Mouse (Mus musculus): ENCODE measurements around the gene Smc4. TPM values are rescaled to one million over a fixed set of nuclear protein-coding genes. Genes with fewer than 3 reads are reported as not detected.

Gene Smc4
- total RNA-seq, 1 experiment from 2014 or later: 470 TPM

DNA sequence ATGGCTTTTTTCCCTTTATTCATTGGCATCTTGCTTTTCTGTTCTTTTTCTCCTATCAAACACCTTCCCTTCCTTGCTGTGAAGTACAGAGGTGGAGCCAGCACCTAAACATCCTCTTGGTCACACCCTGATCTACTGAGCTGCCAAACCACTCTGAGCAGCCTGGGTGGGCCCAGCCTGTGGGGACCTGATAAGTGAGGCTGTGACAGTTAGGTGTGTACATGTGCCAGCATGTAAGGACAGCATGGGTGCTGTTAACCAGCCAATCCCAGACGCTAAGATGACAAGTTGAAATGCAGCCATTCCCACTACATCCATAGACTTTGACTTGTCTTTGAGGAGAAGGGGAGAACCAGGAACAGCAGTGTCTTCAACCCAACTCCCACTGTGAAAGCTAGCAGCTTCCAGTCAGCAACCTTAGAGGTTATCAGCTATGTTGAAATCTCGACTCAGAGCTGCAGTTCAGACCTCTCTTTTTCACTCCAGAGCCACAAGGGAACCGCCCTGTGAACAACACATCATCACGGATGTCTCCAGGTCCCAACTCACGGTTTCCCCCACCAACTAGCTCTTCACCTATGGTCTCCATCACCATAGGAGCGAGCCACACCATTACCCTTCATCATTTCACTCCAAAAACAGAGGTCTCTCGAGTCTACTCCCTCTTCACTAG, 50.4 kb downstream of the Smc4 start:
- ATAC-seq (replicated peaks in 1 of 2; ENCODE audit: insufficient read depth in 1 of 2, low FRiP score in 2 of 2, low TSS enrichment in 1 of 2, low read depth in 1 of 2, poor library complexity in 2 of 2, severe bottlenecking in 2 of 2): peak; percentile 53 to 77; a peak in 3 of 4 replicates

DNA sequence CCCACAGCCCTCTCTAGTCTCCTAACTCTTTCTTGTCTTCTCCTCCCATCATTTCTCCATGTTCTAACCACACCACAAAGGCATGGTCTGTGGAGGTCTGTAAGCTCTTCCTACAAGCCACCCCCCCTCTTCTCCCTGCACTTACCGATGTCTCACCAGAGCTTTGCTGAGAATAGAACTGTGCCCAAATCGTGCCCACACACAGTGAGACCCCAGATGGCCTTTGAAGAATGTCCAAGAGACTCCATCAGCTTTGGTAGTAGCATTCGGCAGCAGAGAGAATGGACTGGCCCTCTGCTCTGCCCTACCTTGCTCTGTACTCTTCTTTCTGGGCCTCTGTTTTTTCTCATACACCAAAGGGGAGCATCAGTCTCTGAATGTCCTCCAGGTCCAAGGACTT, 51.3 kb downstream of the Smc4 start:
- ATAC-seq (replicated peaks in 1 of 2; ENCODE audit: insufficient read depth in 1 of 2, low FRiP score in 2 of 2, low TSS enrichment in 1 of 2, low read depth in 1 of 2, poor library complexity in 2 of 2, severe bottlenecking in 2 of 2): no peak

DNA sequence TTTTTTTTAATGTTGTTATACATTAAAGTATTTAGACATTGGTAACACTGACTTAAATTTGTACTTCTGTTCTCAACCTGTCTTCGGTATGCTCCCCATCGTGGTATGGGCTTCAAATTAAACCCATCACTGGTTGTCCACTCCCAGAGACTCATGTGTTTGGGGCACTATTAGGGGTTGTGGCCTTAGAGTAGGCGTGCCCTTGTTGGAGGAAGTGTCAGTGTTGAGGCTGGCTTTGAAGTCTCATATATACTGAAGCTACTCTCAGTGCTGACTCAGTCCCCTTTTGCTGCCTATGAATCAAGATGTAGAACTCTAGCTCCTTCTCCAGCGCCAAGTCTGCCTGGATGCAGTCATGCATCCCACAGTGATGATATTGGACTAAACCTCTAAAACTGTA, 56.1 kb downstream of the Smc4 start:
- no peak for ATAC-seq (replicated peaks in 1 of 2; ENCODE audit: insufficient read depth in 1 of 2, low FRiP score in 2 of 2, low TSS enrichment in 1 of 2, low read depth in 1 of 2, poor library complexity in 2 of 2, severe bottlenecking in 2 of 2)

DNA sequence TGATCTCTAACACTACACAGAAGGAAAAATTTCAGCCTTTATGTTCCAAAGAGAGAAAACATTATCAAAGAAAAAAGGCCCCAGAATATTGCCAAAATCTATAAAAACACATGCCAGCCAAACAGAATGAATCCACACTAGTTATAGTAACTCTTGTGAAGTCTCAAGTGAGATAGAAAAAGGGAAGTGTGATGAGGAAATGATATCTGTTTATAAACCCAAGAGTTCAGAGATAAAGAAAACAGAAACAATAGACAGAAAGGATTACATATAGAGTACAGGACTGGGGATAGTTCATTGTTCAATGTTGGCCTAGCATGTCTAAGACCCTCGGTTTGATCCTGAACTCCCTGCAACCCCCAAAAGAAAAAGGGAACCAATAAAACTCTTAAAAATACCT, 58.2 kb downstream of the Smc4 start:
- ATAC-seq (replicated peaks in 1 of 2; ENCODE audit: insufficient read depth in 1 of 2, low FRiP score in 2 of 2, low TSS enrichment in 1 of 2, low read depth in 1 of 2, poor library complexity in 2 of 2, severe bottlenecking in 2 of 2): 0 out of 4 replicates have a peak, but pooled peaks of 1 of the 2 experiments have one; percentile 42

DNA sequence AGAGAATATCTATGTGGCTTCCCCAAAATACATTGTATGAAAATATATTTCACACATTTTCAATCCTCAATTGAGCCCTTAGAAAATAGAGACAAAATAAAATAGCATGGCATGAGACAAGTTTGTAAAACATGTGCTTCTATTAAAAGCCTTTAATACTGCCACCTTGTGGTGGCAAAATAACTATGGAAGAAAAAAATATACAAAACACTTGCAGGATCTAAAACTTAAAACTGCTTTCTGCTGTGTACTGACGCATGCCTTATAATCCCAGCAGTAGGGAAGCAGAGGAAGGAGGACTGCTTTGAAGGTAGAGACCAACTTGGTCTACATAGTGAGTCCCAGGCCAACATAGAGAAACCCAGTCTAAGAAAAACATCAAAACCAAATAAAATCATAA, 59.5 kb downstream of the Smc4 start:
- ATAC-seq (replicated peaks in 1 of 2; ENCODE audit: insufficient read depth in 1 of 2, low FRiP score in 2 of 2, low TSS enrichment in 1 of 2, low read depth in 1 of 2, poor library complexity in 2 of 2, severe bottlenecking in 2 of 2): no peak

Other genes starting within 250 kb of the Smc4 start
- 0.05 TPM in 1 of 2 replicates, not detected in the other for gene 1110032F04Rik, start 135.2 kb upstream of the Smc4 start, total RNA-seq (2017)
- 33.7 and 36.8 TPM in 2 replicates for gene Ift80, start 168 bp upstream of the Smc4 start, total RNA-seq (2017)
- gene Trim59, start 40.0 kb downstream of the Smc4 start, total RNA-seq (2017): 27.8 and 34.1 TPM in 2 replicates
- gene Kpna4, start 122.4 kb downstream of the Smc4 start, total RNA-seq (2017): 63.7 and 70.6 TPM in 2 replicates
- 1.0 TPM in 1 of 2 replicates, not detected in the other for gene Arl14, start 217.7 kb downstream of the Smc4 start, total RNA-seq (2017)